Mouse (Mus musculus) kidney, adult 18-20 months (tissue): ENCODE results near the gene Cops9.

ENCODE experiments used
- DNase-seq: peaks from one replicate; pipeline ENCODE4 v3.0.0; 2021

Gene Cops9

GRCm38 (mm10) chr1:92646111-92646510 lies 4.3 kb upstream of the Cops9 start:
- no peak for DNase-seq

GRCm38 (mm10) chr1:92644916-92645315 lies 3.1 kb upstream of the Cops9 start:
- DNase-seq: no peak

- DNase-seq: no peak
Measured at GRCm38 (mm10) chr1:92643691-92644090, 1.9 kb upstream of the Cops9 start.

GRCm38 (mm10) chr1:92640393-92640792 lies 1.4 kb downstream of the Cops9 start:
- DNase-seq: no peak

DNA sequence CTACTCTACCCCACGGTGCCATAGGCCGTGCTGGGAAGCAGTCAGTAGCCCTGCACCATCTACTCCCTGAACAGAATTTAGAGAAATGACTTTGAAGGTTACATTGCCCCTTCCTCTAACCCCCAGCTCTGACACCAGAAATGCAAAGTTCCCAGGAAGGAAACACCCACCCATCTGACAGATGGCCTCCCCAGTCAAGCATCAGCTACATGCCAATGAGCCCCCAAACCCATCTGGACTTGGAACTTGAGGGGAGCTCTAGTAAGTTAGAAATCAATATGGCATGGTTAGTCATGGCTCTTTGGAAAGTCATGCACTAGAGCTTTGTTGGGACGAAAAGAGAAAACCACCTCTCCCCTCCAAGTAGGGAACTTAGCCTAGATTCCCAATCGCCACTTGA lies 3.0 kb downstream of the Cops9 start:
- no peak for DNase-seq

GRCm38 (mm10) chr1:92638181-92638580 lies 3.6 kb downstream of the Cops9 start:
- DNase-seq: no peak

GRCm38 (mm10) chr1:92637501-92638172 lies 4.1 kb downstream of the Cops9 start:
- DNase-seq: no peak

DNA sequence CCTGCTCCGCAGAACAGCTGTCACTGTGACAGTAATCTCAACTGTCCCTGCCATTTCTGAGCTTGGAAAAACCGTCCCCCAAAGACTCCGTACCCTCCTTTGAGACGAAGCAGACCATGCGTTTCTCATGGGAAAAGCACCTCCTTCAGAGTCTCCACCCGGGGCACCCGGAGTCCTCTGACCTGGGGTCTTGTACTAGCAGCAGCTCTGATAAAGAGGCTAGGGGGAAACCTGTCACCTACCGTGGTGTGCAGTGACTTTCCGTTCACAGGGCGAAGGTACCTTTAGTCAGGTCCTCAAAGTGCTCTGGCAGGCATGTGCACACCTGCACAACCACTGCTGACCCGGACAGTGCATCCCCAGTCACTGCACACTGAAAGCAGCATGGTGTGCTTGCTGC lies 5.1 kb downstream of the Cops9 start:
- DNase-seq: no peak

DNA sequence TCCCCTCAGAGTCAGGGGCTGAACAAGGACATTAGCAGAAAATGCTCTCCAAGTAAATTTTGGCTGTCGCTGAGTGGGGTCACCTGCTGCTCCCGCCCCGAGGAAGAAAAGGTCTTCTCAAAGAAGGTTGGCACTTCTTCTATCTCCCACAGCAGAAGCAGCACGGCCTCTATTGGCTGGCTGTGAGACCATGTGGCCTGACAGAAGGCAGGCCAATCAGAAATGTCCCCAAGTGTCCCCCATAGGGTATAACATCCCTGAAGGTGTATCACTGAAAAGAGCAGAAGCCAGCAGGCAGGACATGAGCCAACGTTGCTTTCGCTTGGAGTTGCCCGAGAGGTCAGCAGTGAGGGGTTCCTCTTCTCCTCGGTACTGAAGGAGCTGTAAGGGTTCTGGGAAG lies 5.8 kb downstream of the Cops9 start:
- DNase-seq: no peak

DNA sequence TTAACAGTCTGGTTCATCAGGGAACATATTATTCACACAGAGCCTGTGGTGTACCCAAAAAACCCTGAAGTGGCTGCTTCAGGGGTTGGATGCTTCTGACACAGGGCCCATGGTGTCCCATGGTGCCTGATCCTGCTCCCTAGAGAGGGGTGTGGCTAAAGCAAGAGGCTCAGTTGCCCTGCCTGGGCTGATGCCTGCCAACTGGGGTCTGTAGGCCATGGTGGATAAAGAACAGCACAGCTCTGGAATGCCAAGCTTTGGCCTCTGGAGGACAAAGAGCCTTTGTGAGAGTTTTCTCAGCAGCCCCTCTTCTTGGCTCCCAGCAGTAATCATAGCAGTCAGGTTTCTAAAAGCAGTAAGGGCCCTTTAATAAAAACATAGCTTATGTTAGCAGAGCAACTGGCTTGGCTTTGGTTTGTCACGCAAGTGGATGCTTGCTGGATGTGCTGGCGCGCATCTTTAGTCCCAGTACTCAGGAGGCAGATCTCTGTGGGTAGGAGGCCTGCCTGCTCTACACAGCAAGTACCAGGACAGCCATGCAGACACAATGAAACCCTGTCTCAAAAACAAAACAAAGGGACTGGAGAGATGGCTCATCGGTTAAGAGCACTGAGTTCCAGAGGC lies 6.7 kb downstream of the Cops9 start:
- DNase-seq: no peak

GRCm38 (mm10) chr1:92634569-92634968 lies 7.2 kb downstream of the Cops9 start:
- no peak for DNase-seq

DNA sequence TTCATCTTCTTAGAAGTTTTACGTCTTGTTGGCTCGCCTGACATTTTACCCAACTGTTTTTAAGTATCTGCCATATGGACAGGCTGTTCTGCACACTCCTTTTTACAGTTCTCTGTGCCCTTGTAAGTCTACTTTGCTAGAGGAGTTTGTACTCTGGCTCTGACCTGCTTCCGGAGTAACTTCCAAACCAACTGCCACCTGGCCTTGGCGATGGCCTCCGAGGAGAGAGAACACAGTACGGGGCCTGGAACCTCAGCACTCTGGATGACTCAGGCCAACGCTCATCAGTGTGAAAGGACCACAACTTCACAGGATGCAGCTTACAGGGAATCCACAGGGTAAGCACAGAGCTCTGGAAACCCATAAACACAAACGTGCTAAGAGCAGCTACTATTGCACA lies 8.1 kb downstream of the Cops9 start:
- no peak for DNase-seq

DNA sequence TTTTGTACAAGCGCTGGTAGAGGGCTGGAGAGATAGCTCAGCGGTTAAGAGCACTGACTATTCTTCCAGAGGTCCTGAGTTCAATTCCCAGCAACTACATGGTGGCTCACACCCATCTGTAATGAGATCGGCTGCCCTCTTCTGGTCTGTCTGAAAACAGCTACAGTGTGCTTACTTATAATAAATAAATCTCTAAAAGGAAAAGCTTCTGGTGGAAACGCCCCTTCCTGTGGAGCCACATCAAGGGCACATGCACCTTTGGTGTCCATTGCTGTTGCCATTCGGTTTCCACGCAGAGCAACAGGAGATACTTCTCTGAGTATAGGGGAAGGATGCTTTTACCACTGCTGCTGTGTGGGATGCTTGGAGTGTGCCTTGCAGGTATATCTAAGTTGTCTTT lies 8.8 kb downstream of the Cops9 start:
- no peak for DNase-seq

DNA sequence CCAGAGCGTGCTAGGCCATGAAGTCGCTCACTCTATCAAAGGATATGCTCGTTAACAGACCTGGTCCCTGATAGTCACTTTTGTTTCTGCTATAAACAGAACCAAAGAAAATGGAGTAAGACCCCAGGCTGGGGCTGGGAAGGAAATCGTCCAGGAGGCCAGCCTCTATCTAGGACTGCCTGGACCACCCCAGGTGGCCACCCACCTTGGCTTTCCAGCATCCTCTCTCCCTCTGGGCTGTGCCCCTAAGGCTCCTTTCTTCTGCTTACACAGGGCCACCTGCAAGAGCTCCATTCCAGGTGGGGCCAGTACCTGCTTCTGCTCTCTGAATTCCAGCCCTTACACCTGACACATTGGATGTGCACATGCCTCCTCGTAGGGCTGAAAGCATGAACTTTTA lies 9.6 kb downstream of the Cops9 start:
- no peak for DNase-seq

DNA sequence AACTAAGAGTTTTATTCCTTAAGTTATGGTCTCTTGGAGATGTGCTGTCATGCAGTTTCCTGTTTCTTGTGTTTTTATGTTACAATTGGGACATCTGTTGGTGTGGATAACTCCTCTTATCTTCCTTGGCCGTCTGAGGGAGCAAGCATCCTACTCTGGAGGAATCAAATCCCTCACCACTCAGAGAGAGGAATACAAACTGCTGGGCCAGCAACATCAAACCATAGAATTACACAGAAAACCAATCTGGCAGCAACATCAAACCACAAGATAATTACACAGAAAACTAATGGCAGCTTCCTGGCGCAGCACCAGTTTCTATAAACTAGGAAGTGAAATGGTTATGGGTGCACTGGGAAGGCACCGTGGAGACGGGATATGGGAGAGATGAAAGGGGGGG lies 13.6 kb downstream of the Cops9 start:
- DNase-seq: no peak

- DNase-seq: no peak
Measured at GRCm38 (mm10) chr1:92618360-92618759, 23.4 kb downstream of the Cops9 start.

GRCm38 (mm10) chr1:92617488-92617887 lies 24.3 kb downstream of the Cops9 start, which contains the start of gene Olfr12:
TSS of gene Olfr12 (plus strand) at chr1:92617788.
- DNase-seq: no peak

GRCm38 (mm10) chr1:92616046-92616445 lies 25.7 kb downstream of the Cops9 start:
- no peak for DNase-seq

- DNase-seq: no peak
Measured at GRCm38 (mm10) chr1:92614516-92614915, 27.3 kb downstream of the Cops9 start.

DNA sequence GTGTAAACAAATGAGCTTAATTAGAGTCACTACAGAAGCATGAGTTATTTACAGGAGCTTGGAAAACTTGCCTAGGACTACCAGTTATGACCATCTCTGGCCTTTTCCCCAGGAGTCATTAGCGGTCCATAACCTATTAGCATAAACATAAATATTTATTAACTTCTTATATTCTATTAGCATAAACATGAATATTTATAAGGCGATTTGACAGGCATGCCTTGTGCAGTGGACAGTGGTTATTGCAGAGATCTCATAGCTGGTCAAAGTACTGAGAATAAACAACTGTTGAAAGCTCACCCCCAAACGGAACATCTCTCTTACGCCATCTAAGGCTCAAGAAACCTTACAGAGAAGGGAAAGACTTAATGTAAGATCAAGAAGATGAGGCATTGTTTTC lies 28.6 kb downstream of the Cops9 start:
- DNase-seq: no peak

- DNase-seq: peak; percentile 52
Measured at GRCm38 (mm10) chr1:92611008-92611407, 30.8 kb downstream of the Cops9 start.

DNA sequence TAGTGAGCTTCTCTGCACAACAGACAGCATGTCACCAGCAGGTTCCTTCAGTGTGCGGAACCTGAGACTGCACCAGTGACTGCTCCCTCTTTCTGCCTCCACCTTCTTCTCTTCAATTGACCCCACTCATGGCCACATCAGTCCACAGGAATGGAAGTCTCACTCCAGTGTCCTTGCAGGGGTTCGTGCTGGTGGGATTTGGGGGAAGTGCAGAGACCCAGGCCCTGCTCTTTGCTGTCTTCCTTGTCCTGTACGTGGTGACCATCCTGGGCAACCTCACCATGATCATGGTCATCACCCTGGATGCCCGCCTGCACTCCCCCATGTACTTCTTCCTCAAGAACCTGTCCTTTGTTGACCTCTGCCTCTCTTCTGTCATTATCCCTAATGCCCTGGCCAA lies 34.1 kb downstream of the Cops9 start:
- no peak for DNase-seq

DNA sequence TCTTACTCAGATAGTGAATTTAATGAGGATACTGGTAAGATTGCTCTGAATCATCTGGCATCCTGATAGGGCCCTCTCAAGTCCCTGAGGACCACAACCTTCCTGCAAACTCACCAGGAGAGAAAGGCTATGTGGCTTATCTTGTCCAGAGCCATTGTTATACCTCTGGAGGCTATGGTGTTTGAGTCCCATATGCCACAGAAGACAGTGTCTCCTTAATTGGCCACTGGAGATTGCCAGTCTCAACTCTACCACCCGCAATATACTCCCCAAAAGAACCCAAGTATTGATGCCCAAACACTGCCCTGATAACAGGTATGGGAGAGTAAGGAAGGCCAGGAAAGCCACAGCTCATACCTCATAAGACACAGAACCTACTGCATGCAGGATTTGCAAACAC lies 36.3 kb downstream of the Cops9 start, which contains the start of gene Olfr1410:
TSS of gene Olfr1410 (plus strand) at position 301 of the 400 bp plus-strand sequence.
- DNase-seq: no peak

DNA sequence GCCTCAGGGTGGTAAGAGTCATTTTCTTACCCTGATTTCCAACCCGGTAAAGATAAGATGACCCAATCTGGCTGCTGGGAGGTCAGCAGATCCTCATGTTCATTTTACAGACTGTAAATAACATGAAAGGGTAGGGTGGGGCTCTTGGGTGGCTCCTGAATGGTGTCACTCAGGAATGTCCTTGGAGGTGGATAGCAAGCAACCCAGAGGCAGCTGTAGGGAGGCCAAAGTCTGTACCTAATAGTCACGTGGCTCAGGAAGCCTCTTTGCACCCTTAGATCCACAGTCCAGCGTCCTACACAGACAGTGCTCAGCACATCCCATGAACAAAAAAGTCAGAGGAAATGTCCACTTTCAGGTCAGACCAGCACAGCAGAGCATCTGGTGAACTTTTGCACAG lies 45.8 kb downstream of the Cops9 start:
- DNase-seq: no peak

- DNase-seq: no peak
Measured at GRCm38 (mm10) chr1:92594111-92594510, 47.7 kb downstream of the Cops9 start, which contains the start of gene Olfr1411. TSS of gene Olfr1411 (plus strand) at chr1:92594411.
